Mouse (Mus musculus) CH12.LX (cell line): Measurements from ENCODE around the gene Snap91. TPM values are rescaled to one million over a fixed set of nuclear protein-coding genes. Genes with fewer than 3 reads are reported as not detected.

Source experiments
- DNase-seq: peaks from one replicate; pipeline ENCODE4 v3.0.0-alpha.2; 2013; ENCODE audit errors: extremely low read depth
- H3K27ac ChIP-seq: 2 replicates; pipeline ENCODE4 v1.5.1; 2012; ENCODE audit warnings: low read depth, mild to moderate bottlenecking, control low read depth, moderate library complexity; ENCODE audit not compliant: insufficient read depth
- H3K27me3 ChIP-seq: replicated peaks from 2 replicates; pipeline ENCODE3; 2012; ENCODE audit warnings: inconsistent platforms
- H3K36me3 ChIP-seq, 2 experiments: replicated peaks in 1 of 2; 2 replicates each; pipeline versions ENCODE3 to v1.6.1; 2012; ENCODE audit warnings: inconsistent platforms in 1 of 2, low read length in 1 of 2, mild to moderate bottlenecking in 1 of 2, mixed read lengths in 1 of 2, moderate library complexity in 1 of 2; ENCODE audit not compliant: control insufficient read depth in 1 of 2, insufficient read depth in 1 of 2
- H3K4me1 ChIP-seq, 2 experiments: 2 replicates each; pipeline ENCODE4 v1.6.1; 2012; ENCODE audit warnings: inconsistent platforms in 1 of 2, moderate library complexity in 1 of 2; ENCODE audit not compliant: insufficient read depth in 2 of 2, control insufficient read depth in 1 of 2
- H3K4me2 ChIP-seq: 2 replicates; pipeline ENCODE4 v1.6.1; 2012; ENCODE audit warnings: low read depth, mild to moderate bottlenecking, control low read depth; ENCODE audit not compliant: poor library complexity, insufficient read depth, severe bottlenecking
- H3K4me3 ChIP-seq, 3 experiments: fragments of 150-350 bp in 1 of 3; sonication (generic) in 1 of 3; replicated peaks in 1 of 3; 2 replicates each; pipeline versions ENCODE3 to v1.5.1; 2011 to 2012; ENCODE audit warnings: low read depth in 2 of 3, low read length in 2 of 3, mild to moderate bottlenecking in 2 of 3, moderate library complexity in 2 of 3, control low read depth in 1 of 3, improper control_type of control experiment in 1 of 3, inconsistent platforms in 1 of 3, mixed read lengths in 1 of 3; ENCODE audit not compliant: poor library complexity in 1 of 3
- H3K79me2 ChIP-seq: replicated peaks from 2 replicates; pipeline ENCODE4 v1.6.1; 2012; ENCODE audit warnings: mild to moderate bottlenecking, moderate library complexity; ENCODE audit not compliant: control insufficient read depth, poor library complexity, insufficient read depth, severe bottlenecking; ENCODE audit errors: extremely low read depth
- H3K9ac ChIP-seq: 2 replicates; pipeline ENCODE4 v1.6.1; 2012; ENCODE audit warnings: low read depth, mild to moderate bottlenecking, control low read depth, moderate library complexity; ENCODE audit not compliant: insufficient read depth
- H3K9me3 ChIP-seq: replicated peaks from 2 replicates; pipeline ENCODE3; 2012; ENCODE audit warnings: low read length, inconsistent platforms, mixed read lengths
- BHLHE40 ChIP-seq: IDR thresholded peaks from 2 replicates; pipeline ENCODE4 v1.6.1; 2011; ENCODE audit warnings: mild to moderate bottlenecking, low read depth, low read length, improper control_type of control experiment
- CHD1 ChIP-seq: IDR thresholded peaks from 2 replicates; pipeline ENCODE4 v1.6.1; 2012; ENCODE audit warnings: low read depth, low read length, improper control_type of control experiment, inconsistent platforms
- CHD2 ChIP-seq: IDR thresholded peaks from 2 replicates; pipeline ENCODE4 v1.6.1; 2011; ENCODE audit warnings: low read length, improper control_type of control experiment
- CTCF ChIP-seq, 2 experiments: IDR thresholded peaks in 1 of 2; conservative IDR thresholded peaks in 1 of 2; 2 replicates each; pipeline ENCODE4 v1.5.1; 2011 to 2012; ENCODE audit warnings: low read depth in 2 of 2, low read length in 2 of 2, improper control_type of control experiment in 1 of 2, inconsistent platforms in 1 of 2, mild to moderate bottlenecking in 1 of 2, moderate library complexity in 1 of 2
- E2F4 ChIP-seq: IDR thresholded peaks from 2 replicates; pipeline ENCODE4 v1.6.1; 2011; ENCODE audit warnings: low read depth, low read length, improper control_type of control experiment; ENCODE audit not compliant: insufficient replicate concordance
- ELF1 ChIP-seq: IDR thresholded peaks from 2 replicates; pipeline ENCODE4 v1.6.1; 2014; ENCODE audit warnings: low read depth, mild to moderate bottlenecking, inconsistent platforms, low read length, improper control_type of control experiment
- EP300 ChIP-seq: IDR thresholded peaks from 2 replicates; pipeline ENCODE4 v1.6.1; 2011; ENCODE audit warnings: low read length, improper control_type of control experiment
- ETS1 ChIP-seq: conservative IDR thresholded peaks from 2 replicates; pipeline ENCODE4 v1.6.1; 2012; ENCODE audit warnings: low read depth, mild to moderate bottlenecking, inconsistent platforms, low read length, improper control_type of control experiment, moderate library complexity
- GABPA ChIP-seq: IDR thresholded peaks from 2 replicates; pipeline ENCODE4 v1.6.1; 2012; ENCODE audit warnings: low read depth, low read length, improper control_type of control experiment, inconsistent platforms; ENCODE audit not compliant: insufficient replicate concordance
- HCFC1 ChIP-seq: IDR thresholded peaks from 2 replicates; pipeline ENCODE4 v1.6.1; 2012; ENCODE audit warnings: low read depth, mild to moderate bottlenecking, inconsistent platforms, low read length, improper control_type of control experiment
- IRF4 ChIP-seq: IDR thresholded peaks from 2 replicates; pipeline ENCODE4 v1.6.1; 2014; ENCODE audit warnings: low read depth, mild to moderate bottlenecking, inconsistent platforms, low read length, improper control_type of control experiment
- JUN ChIP-seq: IDR thresholded peaks from 2 replicates; pipeline ENCODE4 v1.6.1; 2011; ENCODE audit warnings: low read depth, mild to moderate bottlenecking, low read length, improper control_type of control experiment, moderate library complexity; ENCODE audit not compliant: insufficient read depth
- JUND ChIP-seq: conservative IDR thresholded peaks from 2 replicates; pipeline ENCODE4 v1.6.1; 2011; ENCODE audit warnings: low read depth, low read length, improper control_type of control experiment
- KAT2A ChIP-seq: IDR thresholded peaks from 2 replicates; pipeline ENCODE4 v1.6.1; 2012; ENCODE audit warnings: low read length, improper control_type of control experiment, inconsistent platforms; ENCODE audit not compliant: insufficient replicate concordance
- MAFK ChIP-seq: IDR thresholded peaks from 2 replicates; pipeline ENCODE4 v1.6.1; 2011; ENCODE audit warnings: low read length, improper control_type of control experiment; ENCODE audit not compliant: insufficient replicate concordance
- MAX ChIP-seq: IDR thresholded peaks from 2 replicates; pipeline ENCODE4 v1.6.1; 2011; ENCODE audit warnings: low read length, improper control_type of control experiment
- MAZ ChIP-seq: IDR thresholded peaks from 2 replicates; pipeline ENCODE4 v1.6.1; 2012; ENCODE audit warnings: low read depth, mild to moderate bottlenecking, inconsistent platforms, low read length, improper control_type of control experiment, moderate library complexity
- MEF2A ChIP-seq: IDR thresholded peaks from 2 replicates; pipeline ENCODE4 v1.6.1; 2014; ENCODE audit warnings: low read depth, mild to moderate bottlenecking, inconsistent platforms, low read length, improper control_type of control experiment, borderline replicate concordance
- MXI1 ChIP-seq: IDR thresholded peaks from 2 replicates; pipeline ENCODE4 v1.6.1; 2011; ENCODE audit warnings: mild to moderate bottlenecking, low read depth, low read length, improper control_type of control experiment
- MYC ChIP-seq: IDR thresholded peaks from 2 replicates; pipeline ENCODE4 v1.6.1; 2011; ENCODE audit warnings: low read depth, mild to moderate bottlenecking, improper control_type of control experiment, low read length
- NELFE ChIP-seq: IDR thresholded peaks from 2 replicates; pipeline ENCODE4 v1.6.1; 2011; ENCODE audit warnings: low read depth, low read length, improper control_type of control experiment
- NRF1 ChIP-seq: IDR thresholded peaks from 2 replicates; pipeline ENCODE4 v1.6.1; 2014; ENCODE audit warnings: low read depth, mild to moderate bottlenecking, inconsistent platforms, low read length, improper control_type of control experiment, moderate library complexity
- POLR2A ChIP-seq: IDR thresholded peaks from 2 replicates; pipeline ENCODE4 v1.6.1; 2011; ENCODE audit warnings: low read depth, mild to moderate bottlenecking, improper control_type of control experiment, low read length
- POLR2AphosphoS2 ChIP-seq: IDR thresholded peaks from 2 replicates; pipeline ENCODE4 v1.6.1; 2011; ENCODE audit warnings: low read depth, low read length, improper control_type of control experiment
- RAD21 ChIP-seq: IDR thresholded peaks from 2 replicates; pipeline ENCODE4 v1.6.1; 2011; ENCODE audit warnings: low read depth, mild to moderate bottlenecking, low read length, improper control_type of control experiment, moderate library complexity
- RCOR1 ChIP-seq: conservative IDR thresholded peaks from 2 replicates; pipeline ENCODE4 v1.6.1; 2012; ENCODE audit warnings: low read depth, mild to moderate bottlenecking, inconsistent platforms, low read length, improper control_type of control experiment
- SIN3A ChIP-seq: IDR thresholded peaks from 2 replicates; pipeline ENCODE4 v1.6.1; 2012; ENCODE audit warnings: low read length, improper control_type of control experiment, inconsistent platforms
- SMC3 ChIP-seq: IDR thresholded peaks from 2 replicates; pipeline ENCODE4 v1.6.1; 2011; ENCODE audit warnings: low read depth, low read length, improper control_type of control experiment
- TBP ChIP-seq: conservative IDR thresholded peaks from 2 replicates; pipeline ENCODE4 v1.6.1; 2011; ENCODE audit warnings: low read depth, low read length, improper control_type of control experiment
- TCF12 ChIP-seq: IDR thresholded peaks from 2 replicates; pipeline ENCODE4 v1.6.1; 2014; ENCODE audit warnings: low read depth, mild to moderate bottlenecking, inconsistent platforms, low read length, improper control_type of control experiment
- UBTF ChIP-seq: IDR thresholded peaks from 2 replicates; pipeline ENCODE4 v1.6.1; 2012; ENCODE audit warnings: low read depth, mild to moderate bottlenecking, inconsistent platforms, low read length, improper control_type of control experiment, moderate library complexity
- USF1 ChIP-seq: IDR thresholded peaks from 2 replicates; pipeline ENCODE4 v1.6.1; 2014; ENCODE audit warnings: low read depth, mild to moderate bottlenecking, inconsistent platforms, low read length, improper control_type of control experiment
- USF2 ChIP-seq: conservative IDR thresholded peaks from 2 replicates; pipeline ENCODE4 v1.6.1; 2011; ENCODE audit warnings: low read depth, low read length, improper control_type of control experiment
- ZC3H11A ChIP-seq: IDR thresholded peaks from 2 replicates; pipeline ENCODE4 v1.6.1; 2012; ENCODE audit warnings: low read depth, mild to moderate bottlenecking, inconsistent platforms, low read length, improper control_type of control experiment
- ZKSCAN1 ChIP-seq: IDR thresholded peaks from 2 replicates; pipeline ENCODE4 v1.6.1; 2012; ENCODE audit warnings: low read depth, inconsistent platforms, low read length, improper control_type of control experiment, borderline replicate concordance
- ZMIZ1 ChIP-seq: IDR thresholded peaks from 2 replicates; pipeline ENCODE4 v1.6.1; 2012; ENCODE audit warnings: low read depth, mild to moderate bottlenecking, inconsistent platforms, low read length, improper control_type of control experiment
- ZNF384 ChIP-seq: IDR thresholded peaks from 2 replicates; pipeline ENCODE4 v1.6.1; 2012; ENCODE audit warnings: low read depth, low read length, improper control_type of control experiment, inconsistent platforms
- dilution Hi-C: fragments of 300-500 bp; cut with MboI; formaldehyde crosslinking; loops from 2 replicates; pipeline ENCODE4 v1.14.3; 2020; ENCODE audit warnings: low sequenced_read_pairs; ENCODE audit not compliant: extremely low pct_unique_long_range_greater_than_20kb, extremely low pct_ligation_motif_present
- in situ Hi-C: fragments of 300-500 bp; cut with MboI; formaldehyde crosslinking; loops from 3 replicates; pipeline ENCODE4 v1.14.3; 2019; ENCODE audit warnings: low sequenced_read_pairs, low pct_ligation_motif_present, low pct_unique_long_range_greater_than_20kb, mixed read lengths
- polyA plus RNA-seq: library from polyadenylated mRNA; unstranded; fragments of >175 nt; gene quantifications from 2 replicates; pipeline ENCODE4 v1.2.1, GENCODE M21; 2012; ENCODE audit warnings: low read depth; ENCODE audit not compliant: insufficient read length
- total RNA-seq, 2 experiments: library from RNA; depleted of rRNA; stranded (reverse); fragments of 300-350 nt in 1 of 2; fragments of >200 nt in 1 of 2; gene quantifications; 2 replicates each; pipeline ENCODE4 v1.2.3; 2012 to 2014

Gene Snap91
- total and polyA plus RNA-seq, 3 experiments, result 0.12 to 0.41 (median 0.21) TPM

DNA sequence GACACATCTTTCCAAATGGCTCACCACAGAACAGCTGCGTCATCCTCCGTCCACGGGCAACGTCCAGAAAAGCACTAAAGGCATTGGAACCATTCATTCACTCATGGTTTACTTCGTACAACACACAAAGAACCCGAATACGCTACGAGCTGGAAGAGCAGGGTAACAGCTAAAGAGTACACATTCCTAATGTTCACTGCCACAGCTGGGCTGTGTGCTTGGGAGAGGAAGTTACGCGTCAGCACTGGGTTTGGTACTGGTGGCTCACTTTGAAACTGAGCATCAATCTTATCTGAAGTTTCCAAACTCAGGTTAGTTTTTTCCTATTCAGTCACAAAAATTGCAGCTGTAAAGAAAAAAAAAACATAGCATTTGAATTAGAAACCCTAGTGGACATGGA lies 113.5 kb downstream of the Snap91 start:
- Histone ChIP-seq H3K36me3 (no peaks in the 10 kb centered on the region), H3K9ac (peak overlapping the region; percentile 63; the same call in 1 of the 2 replicates), H3K79me2 (no peaks in the 10 kb centered on the region), H3K4me1 (peaks cover 4 to 12% of the 10 kb centered on the region in 2 experiments; a peak in 3 of 4 replicates), H3K27ac (peak overlapping the region; percentile 43; the same call in 1 of the 2 replicates), H3K4me2 (peak overlapping the region; percentile 96), H3K27me3 (no peaks in the 10 kb centered on the region), H3K4me3 (peak overlapping the region; percentile 34 to 62 (median 35)), H3K9me3 (no peaks in the 10 kb centered on the region)
- DNase-seq, result peak; percentile 53
- in situ Hi-C loops, result no loop called here
- peak; percentile 80 for TF ChIP-seq ZNF384
- TF ChIP-seq ZKSCAN1, result no peak
- TF ChIP-seq UBTF, result no peak
- no peak for TF ChIP-seq KAT2A
- peak; percentile 51; the same call in 1 of the 2 replicates for TF ChIP-seq MAFK
- TF ChIP-seq HCFC1, result peak; percentile 8; the same call in 1 of the 2 replicates
- no peak for TF ChIP-seq USF1
- TF ChIP-seq JUN, result peak; percentile 46; the same call in 1 of the 2 replicates
- TF ChIP-seq IRF4, result peak; percentile 26; the same call in 1 of the 2 replicates
- TF ChIP-seq MAZ, result no peak
- TF ChIP-seq E2F4, result no peak
- no peak for TF ChIP-seq POLR2A
- TF ChIP-seq GABPA, result no peak
- TF ChIP-seq NRF1, result no peak
- no peak for TF ChIP-seq POLR2AphosphoS2
- no peak; the same call in none of the 2 replicates for TF ChIP-seq JUND
- peak; percentile 32; the same call in 1 of the 2 replicates for TF ChIP-seq ELF1
- TF ChIP-seq BHLHE40, result no peak
- no peak for TF ChIP-seq SMC3
- no peak for TF ChIP-seq CTCF (conservative IDR thresholded peaks at IDR 0.05 in 1 of 2, IDR thresholded peaks at IDR 0.05 in 1 of 2; ENCODE audit: low read depth in 2 of 2, low read length in 2 of 2)
- no peak for TF ChIP-seq SIN3A
- TF ChIP-seq EP300, result peak; percentile 36; the same call in 1 of the 2 replicates
- TF ChIP-seq RAD21, result no peak
- TF ChIP-seq MXI1, result no peak; the same call in 1 of the 2 replicates
- no peak for TF ChIP-seq RCOR1
- no peak for TF ChIP-seq USF2
- TF ChIP-seq CHD1, result 0 out of 2 replicates have a peak, but pooled peaks have one; percentile 37
- no peak for TF ChIP-seq ZC3H11A
- TF ChIP-seq NELFE, result no peak
- no peak for TF ChIP-seq MYC
- TF ChIP-seq CHD2, result peak; percentile 24; the same call in 1 of the 2 replicates
- no peak for TF ChIP-seq ZMIZ1
- no peak for TF ChIP-seq TBP
- no peak; the same call in 1 of the 2 replicates for TF ChIP-seq MEF2A
- no peak for TF ChIP-seq MAX
- peak; percentile 20; the same call in 1 of the 2 replicates for TF ChIP-seq TCF12
- peak; percentile 44 for TF ChIP-seq ETS1
- dilution Hi-C loops, result no loop called here
